Mouse (Mus musculus) E14TG2a.4 (cell line): ENCODE measurements around the gene Nptxr.

Experiments
- CTCF ChIP-seq: conservative IDR thresholded peaks from 2 replicates; pipeline ENCODE4 v1.5.1; 2014; ENCODE audit warnings: low read length
- POU5F1 ChIP-seq: IDR thresholded peaks from 2 replicates; pipeline ENCODE4 v1.6.1; 2014; ENCODE audit warnings: low read length, borderline replicate concordance

GRCm38 (mm10) chr15:79777749-79778148 is 26.8 kb downstream of the Nptxr start, which contains the start of gene Dnal4:
- TF ChIP-seq CTCF (no peak), POU5F1 (no peak)
